Mouse (Mus musculus): ENCODE measurements around the gene Nkapd1. TPM values are rescaled to one million over a fixed set of nuclear protein-coding genes. Genes with fewer than 3 reads are reported as not detected.
"Not testable (repeated sequence)": the region's sequence is repeated elsewhere in the genome, so short reads cannot be mapped to it uniquely, and the experiment has no call there.

Nkapd1 gene
- total and polyA plus RNA-seq, 2 experiments from 2014 or later = 10.9 to 22.5 TPM

DNA sequence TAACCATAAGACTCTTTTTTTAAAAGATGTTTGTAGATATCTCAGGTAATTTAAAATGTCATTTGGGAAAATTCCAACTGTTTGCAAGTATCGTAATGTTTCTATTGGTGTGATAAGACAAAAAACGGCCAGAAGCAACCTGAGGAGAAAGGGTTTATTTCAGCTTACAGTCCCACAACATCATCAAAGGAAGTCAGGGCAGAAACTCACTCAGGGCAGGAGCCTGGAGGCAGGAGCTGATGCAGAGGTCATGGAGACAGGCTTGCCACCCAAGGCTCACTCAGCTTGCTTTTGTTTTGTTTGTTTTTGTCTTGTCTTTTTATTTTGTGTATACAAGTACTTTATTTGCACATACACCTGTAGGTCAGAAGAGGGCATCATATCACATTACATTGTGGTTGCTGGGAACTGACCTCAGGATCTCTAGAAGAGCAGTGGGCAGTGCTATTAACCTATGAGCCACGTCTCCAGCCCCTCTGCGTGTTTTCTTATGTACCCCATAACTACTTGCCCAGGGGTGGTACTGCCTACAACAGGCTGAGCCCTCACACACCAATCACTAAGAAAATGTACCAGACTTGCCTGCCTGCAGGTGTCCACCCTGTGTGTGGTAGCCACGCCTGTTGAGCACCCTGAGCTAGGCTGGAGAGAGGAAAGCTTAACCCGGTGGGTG is 14.9 kb upstream of the Nkapd1 start:
- WGBS = 93% methylated on average over 6 of the region's 6 CpGs

DNA sequence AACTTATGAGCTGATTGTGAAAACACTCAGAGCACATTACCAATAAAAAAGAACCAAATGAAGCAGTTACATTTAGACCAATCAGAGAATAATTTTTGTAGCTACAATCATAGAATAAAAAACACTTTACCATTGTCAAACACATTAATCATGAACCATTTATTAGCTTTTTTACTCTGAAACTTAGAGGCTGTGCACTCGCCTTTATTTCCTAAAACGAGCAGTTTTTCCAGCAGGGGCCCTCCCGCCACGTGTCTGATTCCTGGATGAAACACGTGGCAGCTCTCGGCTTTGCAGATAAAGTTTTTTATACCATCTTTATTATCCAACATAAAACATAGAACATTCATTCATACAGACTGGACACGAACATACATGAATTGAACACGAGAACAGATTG is 13.6 kb upstream of the Nkapd1 start:
- not testable (repeated sequence) for H3K9me3 ChIP-seq (ENCODE audit: low read length); ATAC-seq (ENCODE audit: low FRiP score); H3K4me3 ChIP-seq (ENCODE audit: low read depth, low read length); H3K4me1 ChIP-seq (ENCODE audit: insufficient read depth, low read length); DNase-seq (ENCODE audit: low spot score); H3K36me3 ChIP-seq (ENCODE audit: insufficient read depth, low read length); H3K9ac ChIP-seq (replicated peaks; ENCODE audit: low read length, poor library complexity, severe bottlenecking); H3K27ac ChIP-seq (ENCODE audit: low read depth, low read length); H3K4me2 ChIP-seq (ENCODE audit: low read depth, low read length, poor library complexity, severe bottlenecking); H3K27me3 ChIP-seq (ENCODE audit: insufficient read depth, low read length)
- WGBS = 94% methylated on average over 6 of the region's 8 CpGs

More for the DNA sequence above, 14.9 kb upstream of the Nkapd1 start:
- ATAC-seq (ENCODE audit: low FRiP score) = no peak
- H3K9ac ChIP-seq (replicated peaks; ENCODE audit: low read length, poor library complexity, severe bottlenecking) = no peak overlapping the region
- no peaks in the 10 kb centered on the region for H3K4me1 ChIP-seq (ENCODE audit: insufficient read depth, low read length)
- no peak overlapping the region for H3K27ac ChIP-seq (ENCODE audit: low read depth, low read length)
- H3K4me2 ChIP-seq (ENCODE audit: low read depth, low read length, poor library complexity, severe bottlenecking) = no peak overlapping the region
- peaks cover 3% of the 10 kb centered on the region; the same call in 1 of the 2 replicates for H3K36me3 ChIP-seq (ENCODE audit: insufficient read depth, low read length)
- H3K9me3 ChIP-seq (ENCODE audit: low read length) = no peaks in the 10 kb centered on the region
- no peaks in the 10 kb centered on the region for H3K27me3 ChIP-seq (ENCODE audit: insufficient read depth, low read length)
- TF ChIP-seq CTCF (IDR thresholded peaks at IDR 0.05) = no peak
- DNase-seq (ENCODE audit: low spot score) = no peak
- H3K4me3 ChIP-seq (ENCODE audit: low read depth, low read length) = no peak overlapping the region

DNA sequence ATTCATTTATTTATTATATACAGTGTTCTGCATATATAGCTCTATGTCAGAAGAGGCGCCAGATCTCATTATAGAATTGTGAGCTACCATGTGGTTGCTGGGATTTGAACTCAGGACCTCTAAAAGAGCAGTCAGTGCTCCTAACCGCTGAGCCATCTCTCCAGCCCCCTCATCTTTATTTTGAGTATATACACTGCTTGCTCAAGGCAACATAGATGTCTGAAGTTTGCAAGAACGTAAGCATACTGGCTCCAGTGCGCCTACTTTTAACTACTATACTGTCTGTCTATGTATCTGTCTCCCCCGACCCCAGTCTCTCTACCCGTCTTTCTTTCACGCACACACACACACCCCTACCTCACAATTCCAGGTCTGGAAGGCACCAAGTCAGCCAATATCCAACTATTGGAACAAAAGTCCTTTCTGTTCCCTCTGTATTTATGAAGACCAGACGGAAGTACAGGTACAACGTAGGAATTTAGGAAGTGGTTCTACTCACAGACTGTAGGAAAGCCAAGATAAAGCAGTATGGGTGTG is 598 bp upstream of the Nkapd1 start:
- Histone ChIP-seq H3K27me3 (ENCODE audit: insufficient read depth, low read length) (no peaks in the 10 kb centered on the region), H3K9ac (replicated peaks; ENCODE audit: low read length, poor library complexity, severe bottlenecking) (no peak overlapping the region)

DNA sequence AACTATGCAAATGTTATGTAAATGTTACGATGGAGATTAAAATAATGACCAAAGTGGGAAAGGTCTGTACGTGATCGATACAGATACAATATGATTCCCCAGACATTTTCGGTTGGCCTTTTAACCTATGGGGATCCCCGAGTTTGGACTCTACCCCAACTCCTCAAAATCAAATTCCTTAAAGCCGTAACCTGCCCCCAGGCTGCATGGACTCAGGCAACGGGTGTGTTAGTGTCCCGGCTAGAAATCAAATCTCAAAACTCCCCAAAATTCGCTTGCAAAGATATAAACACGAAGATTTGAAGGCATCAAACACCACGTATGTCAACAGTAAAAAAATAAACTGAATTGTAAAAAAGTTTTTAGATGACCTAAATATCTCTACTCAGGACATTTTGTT is 1.1 kb downstream of the Nkapd1 start:
- WGBS = 38% methylated on average over 11 of the region's 11 CpGs
- no peaks in the 10 kb centered on the region for H3K9me3 ChIP-seq (ENCODE audit: low read length)
- H3K27me3 ChIP-seq (ENCODE audit: insufficient read depth, low read length) = no peaks in the 10 kb centered on the region
- H3K36me3 ChIP-seq (ENCODE audit: insufficient read depth, low read length) = peaks cover 23% of the 10 kb centered on the region; the same call in 1 of the 2 replicates
- peaks cover 6% of the 10 kb centered on the region; the same call in 1 of the 2 replicates for H3K4me1 ChIP-seq (ENCODE audit: insufficient read depth, low read length)
- peak overlapping the region; percentile 84 for H3K9ac ChIP-seq (replicated peaks; ENCODE audit: low read length, poor library complexity, severe bottlenecking)
- peak overlapping the region; percentile 79 for H3K4me3 ChIP-seq (ENCODE audit: low read depth, low read length)
- no peak for TF ChIP-seq CTCF (IDR thresholded peaks at IDR 0.05)
- ATAC-seq (ENCODE audit: low FRiP score) = no peak
- peak overlapping the region; percentile 97; the same call in 1 of the 2 replicates for H3K27ac ChIP-seq (ENCODE audit: low read depth, low read length)
- peak overlapping the region; percentile 69 for H3K4me2 ChIP-seq (ENCODE audit: low read depth, low read length, poor library complexity, severe bottlenecking)
- no peak for DNase-seq (ENCODE audit: low spot score)

More for the DNA sequence above, 598 bp upstream of the Nkapd1 start:
- DNase-seq (ENCODE audit: low spot score) = no peak
- no peak for TF ChIP-seq CTCF (IDR thresholded peaks at IDR 0.05)
- Histone ChIP-seq H3K36me3 (ENCODE audit: insufficient read depth, low read length) (peaks cover 18% of the 10 kb centered on the region; the same call in 1 of the 2 replicates), H3K27ac (ENCODE audit: low read depth, low read length) (no peak overlapping the region), H3K9me3 (ENCODE audit: low read length) (no peaks in the 10 kb centered on the region), H3K4me2 (ENCODE audit: low read depth, low read length, poor library complexity, severe bottlenecking) (peak overlapping the region; percentile 69), H3K4me3 (ENCODE audit: low read depth, low read length) (peak overlapping the region; percentile 79), H3K4me1 (ENCODE audit: insufficient read depth, low read length) (peaks cover 6% of the 10 kb centered on the region; the same call in 1 of the 2 replicates)
- ATAC-seq (ENCODE audit: low FRiP score) = no peak
- WGBS = 69% methylated on average over 9 of the region's 9 CpGs

DNA sequence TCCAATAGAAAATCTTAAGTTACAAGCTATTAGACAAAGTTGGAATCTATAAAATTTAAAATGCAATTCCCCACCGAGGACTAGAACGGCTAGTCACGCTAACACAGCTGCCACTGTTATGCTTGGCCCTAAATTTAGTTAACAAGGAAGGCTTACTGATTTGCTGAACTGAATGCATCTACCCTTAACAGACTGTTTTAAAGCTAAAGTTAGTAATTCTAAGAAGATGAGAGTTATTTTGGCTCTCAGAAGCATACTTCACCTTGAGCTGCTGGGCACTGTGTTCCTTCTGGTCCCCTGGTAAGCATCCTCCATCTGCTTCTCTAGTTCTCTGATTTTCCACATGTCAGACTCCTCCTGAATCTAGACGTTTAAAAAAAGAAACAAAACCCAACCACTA is 5.1 kb downstream of the Nkapd1 start:
- Histone ChIP-seq H3K27ac (ENCODE audit: low read depth, low read length) (no peak overlapping the region), H3K4me3 (ENCODE audit: low read depth, low read length) (no peak overlapping the region), H3K9me3 (ENCODE audit: low read length) (no peaks in the 10 kb centered on the region), H3K4me2 (ENCODE audit: low read depth, low read length, poor library complexity, severe bottlenecking) (no peak overlapping the region), H3K36me3 (ENCODE audit: insufficient read depth, low read length) (peaks cover 38% of the 10 kb centered on the region), H3K4me1 (ENCODE audit: insufficient read depth, low read length) (peaks cover 6% of the 10 kb centered on the region; the same call in 1 of the 2 replicates), H3K27me3 (ENCODE audit: insufficient read depth, low read length) (no peaks in the 10 kb centered on the region), H3K9ac (replicated peaks; ENCODE audit: low read length, poor library complexity, severe bottlenecking) (no peak overlapping the region)
- ATAC-seq (ENCODE audit: low FRiP score) = no peak
- DNase-seq (ENCODE audit: low spot score) = no peak
- WGBS = 90% methylated on average over 4 of the region's 4 CpGs
- no peak for TF ChIP-seq CTCF (IDR thresholded peaks at IDR 0.05)

DNA sequence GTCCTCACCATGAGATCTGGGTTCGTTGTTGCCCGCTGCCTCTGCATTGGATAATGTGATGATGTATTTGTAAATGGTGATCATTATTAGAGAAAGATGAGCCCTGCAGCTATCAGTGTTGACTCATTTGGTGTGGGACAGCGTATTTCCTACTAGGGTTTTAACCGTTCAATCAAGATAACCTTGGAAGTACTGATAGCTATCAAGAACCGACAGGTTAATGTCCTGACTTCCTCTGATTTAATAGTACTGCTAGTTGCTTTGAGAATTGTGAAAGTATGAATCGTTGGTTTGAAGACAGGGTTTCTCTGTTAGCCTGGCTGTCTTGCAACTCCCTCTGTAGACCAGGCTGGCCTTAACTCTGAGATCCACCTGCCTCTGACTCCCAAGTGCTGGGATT is 12.9 kb downstream of the Nkapd1 start:
- Histone ChIP-seq H3K9me3 (ENCODE audit: low read length) (no peaks in the 10 kb centered on the region), H3K4me3 (ENCODE audit: low read depth, low read length) (peak overlapping the region; percentile 63), H3K27me3 (ENCODE audit: insufficient read depth, low read length) (no peaks in the 10 kb centered on the region), H3K9ac (replicated peaks; ENCODE audit: low read length, poor library complexity, severe bottlenecking) (peak overlapping the region; percentile 76), H3K4me2 (ENCODE audit: low read depth, low read length, poor library complexity, severe bottlenecking) (peak overlapping the region; percentile 55), H3K36me3 (ENCODE audit: insufficient read depth, low read length) (peaks cover 17% of the 10 kb centered on the region), H3K27ac (ENCODE audit: low read depth, low read length) (peak overlapping the region; percentile 89), H3K4me1 (ENCODE audit: insufficient read depth, low read length) (peaks cover 14% of the 10 kb centered on the region)
- TF ChIP-seq CTCF (IDR thresholded peaks at IDR 0.05) = no peak
- 4% methylated on average over 6 of the region's 6 CpGs for whole genome bisulfite sequencing
- ATAC-seq (ENCODE audit: low FRiP score) (no peak), DNase-seq (ENCODE audit: low spot score) (no peak)

Data from midbrain, postnatal 0 days (tissue).